Mouse (Mus musculus) cerebellum, adult 2 months (tissue): Measurements from ENCODE around the gene 1700088E04Rik.

Experiments used
- CTCF ChIP-seq: fragments of 200-500 bp; IDR thresholded peaks from 2 replicates; pipeline ENCODE4 v1.5.1; 2011; ENCODE audit warnings: low read depth, mild to moderate bottlenecking, control low read depth, low read length, moderate library complexity, borderline replicate concordance; ENCODE audit not compliant: insufficient read depth
- POLR2A ChIP-seq: fragments of 200-500 bp; IDR thresholded peaks from 2 replicates; pipeline ENCODE4 v1.6.1; 2011; ENCODE audit warnings: low read length, control low read depth, borderline replicate concordance; ENCODE audit not compliant: insufficient read depth

DNA sequence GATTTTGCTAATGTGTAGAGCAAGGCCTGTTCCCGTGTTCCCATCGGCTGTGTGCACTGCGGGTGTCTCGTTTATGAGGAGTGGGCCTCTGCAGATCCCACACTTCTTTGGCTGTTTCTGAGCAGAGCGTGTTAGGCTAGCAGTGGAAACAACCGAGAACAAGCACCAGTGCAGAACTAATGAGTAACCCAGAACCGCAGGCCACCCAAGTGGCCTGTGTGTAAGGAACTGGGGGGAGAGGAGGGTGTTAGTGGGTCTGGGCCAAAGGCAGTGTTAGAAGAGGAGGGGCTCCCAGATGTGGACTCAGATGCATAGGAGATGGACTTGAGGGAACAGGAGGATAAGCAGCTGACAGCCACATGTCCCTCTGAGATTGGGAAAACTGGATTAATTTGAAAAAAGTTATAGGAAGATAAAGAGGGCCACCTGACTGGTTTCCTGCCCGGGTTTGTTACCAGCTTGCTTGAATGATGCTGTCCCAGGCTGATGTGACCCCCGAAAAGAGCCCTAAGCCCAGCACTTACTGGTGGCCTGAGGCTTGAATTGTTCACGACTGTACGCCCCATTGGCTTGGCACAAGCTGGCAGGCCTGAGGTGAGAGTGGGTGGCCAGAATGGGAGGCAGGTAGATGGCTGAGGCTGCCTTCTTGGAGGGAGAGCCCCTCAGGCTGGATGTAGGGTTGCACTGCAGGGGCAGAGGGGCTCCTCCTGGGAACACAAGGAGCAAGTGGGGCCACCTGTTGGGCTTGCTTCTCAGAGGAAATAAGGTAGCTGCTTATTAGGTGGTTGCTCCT lies 5.1 kb downstream of the 1700088E04Rik start:
- TF ChIP-seq CTCF (no peak), POLR2A (no peak)
